Mouse (Mus musculus) T-helper 1 cell (primary cell): ENCODE results near the gene Krtap17-1.

Source experiments
- in situ Hi-C: fragments of 300-600 bp; cut with MboI, MseI; formaldehyde crosslinking; loops from one replicate; pipeline ENCODE4 v1.15.1; 2025; ENCODE audit warnings: high pct_unique_total_duplicates

Gene Krtap17-1

DNA sequence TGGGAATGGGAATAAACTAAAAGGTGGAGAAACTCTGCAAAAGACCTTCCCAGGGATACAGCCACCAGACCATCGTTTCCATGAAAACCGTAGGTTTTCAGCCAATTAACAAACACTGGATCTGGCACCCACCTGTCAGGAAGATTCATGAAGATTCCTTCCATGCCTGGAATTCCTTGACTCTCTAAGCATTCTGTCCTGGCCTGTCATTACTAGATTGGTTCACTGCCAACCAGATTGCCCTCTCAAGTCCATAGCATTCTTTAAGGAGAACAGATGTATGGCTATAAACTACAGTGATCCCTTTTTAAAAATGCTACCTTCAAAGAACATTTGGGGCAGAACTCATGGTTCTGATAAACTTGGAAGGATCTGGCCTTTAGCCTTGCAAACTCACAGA, 27.8 kb downstream of the Krtap17-1 start:
- in situ Hi-C loops, result no loop called here

DNA sequence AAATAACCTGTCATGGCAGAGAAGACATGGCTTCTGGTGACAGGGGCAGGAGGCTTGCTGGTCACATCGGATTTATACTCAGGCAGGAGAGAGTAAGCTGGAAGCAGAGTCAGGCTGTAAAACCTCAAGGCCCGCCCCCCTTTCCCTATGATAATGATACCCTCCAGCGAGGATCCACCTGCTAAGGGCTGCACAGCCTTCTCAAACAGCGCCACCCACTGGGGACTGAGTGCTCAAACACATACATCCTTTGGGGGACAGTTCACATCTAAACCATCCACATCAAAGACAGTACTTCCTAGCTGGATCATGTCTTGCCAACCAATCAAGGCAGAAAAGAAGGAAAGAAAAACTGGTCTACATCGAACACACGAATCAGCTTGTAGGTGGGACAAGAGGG, 29.6 kb downstream of the Krtap17-1 start:
- in situ Hi-C loops, result no loop called here

DNA sequence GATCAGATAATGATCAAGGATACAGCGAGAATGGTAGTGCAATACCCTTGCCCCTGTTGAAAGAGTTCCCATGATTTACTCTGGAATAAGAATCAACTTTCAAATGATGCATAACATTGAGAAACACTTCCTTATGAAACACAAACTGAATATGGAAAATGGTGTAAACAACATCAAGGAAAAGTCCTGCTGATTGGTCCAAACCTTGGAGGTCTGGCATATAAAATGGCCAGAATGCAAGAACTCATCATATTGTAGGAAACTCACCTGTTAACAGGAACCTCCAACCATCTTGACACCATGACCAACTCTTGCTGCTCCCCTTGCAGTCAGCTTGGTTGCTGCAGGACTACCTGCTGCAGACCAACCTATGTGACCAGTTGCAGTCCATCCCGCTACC, 45.6 kb downstream of the Krtap17-1 start, which contains the start of gene Krtap9-5:
TSS of gene Krtap9-5 (plus strand) at position 301 of the 400 bp plus-strand sequence.
- in situ Hi-C loops, result no loop called here
